Mouse (Mus musculus) left cerebral cortex, postnatal 36 days (tissue): ENCODE data around the gene Tcea2. TPM values are rescaled to one million over a fixed set of nuclear protein-coding genes. Genes with fewer than 3 reads are reported as not detected.
A peak's percentile ranks its signal among the peaks of the same experiment; 100 is the strongest.

ENCODE experiments used
- DNase-seq, 2 experiments: peaks; one replicate each; pipeline ENCODE4 v3.0.0; 2021 to 2022; ENCODE audit warnings: low spot score in 2 of 2, mixed read lengths in 1 of 2
- intact Hi-C: fragments of 180-260 bp; cut with DNase I; formaldehyde crosslinking; loops from one replicate; pipeline ENCODE4 v1.15.1; 2025
- total RNA-seq, 2 experiments: library from RNA; stranded (reverse); gene quantifications; 2 replicates each; pipeline ENCODE4 v1.2.3; 2021

Tcea2 gene
- total RNA-seq, 2 experiments from 2014 or later: 64.9 to 75.5 TPM

GRCm38 (mm10) chr2:181671326-181671725, 8.8 kb upstream of the Tcea2 start, which contains the start of gene Sox18:
Gene Sox18 (minus strand): TSS chr2:181671640.
- DNase-seq: peak in 1 of 2 experiments; percentile 27
- intact Hi-C loops: loop anchor here (10.0 kb wide), 1 partner anchor 277 kb away; no protein-coding TSS in a partner anchor

- no peak for DNase-seq
- intact Hi-C loops: loop anchor here (10.0 kb wide), 1 partner anchor 277 kb away; no protein-coding TSS in a partner anchor
Observed at GRCm38 (mm10) chr2:181671984-181672383, 8.1 kb upstream of the Tcea2 start.

GRCm38 (mm10) chr2:181673501-181673900, 6.6 kb upstream of the Tcea2 start:
- DNase-seq: no peak
- intact Hi-C loops: loop anchor here (10.0 kb wide), 1 partner anchor 279 kb away; no protein-coding TSS in a partner anchor

GRCm38 (mm10) chr2:181674934-181675333, 5.2 kb upstream of the Tcea2 start:
- DNase-seq: no peak
- intact Hi-C loops: loop anchor here (10.0 kb wide), 1 partner anchor 280 kb away; no protein-coding TSS in a partner anchor

GRCm38 (mm10) chr2:181675454-181675853, 4.7 kb upstream of the Tcea2 start:
- intact Hi-C loops: loop anchor here (10.0 kb wide), 1 partner anchor 281 kb away; no protein-coding TSS in a partner anchor
- peak in 1 of 2 experiments; percentile 24 for DNase-seq

- intact Hi-C loops: loop anchor here (10.0 kb wide), 1 partner anchor 282 kb away; no protein-coding TSS in a partner anchor
- no peak for DNase-seq
Observed at GRCm38 (mm10) chr2:181676424-181676823, 3.7 kb upstream of the Tcea2 start.

GRCm38 (mm10) chr2:181677096-181677754, 2.9 kb upstream of the Tcea2 start:
- intact Hi-C loops: loop anchor here (10.0 kb wide), 1 partner anchor 282 kb away; no protein-coding TSS in a partner anchor
- no peak for DNase-seq

GRCm38 (mm10) chr2:181677755-181678098, 2.4 kb upstream of the Tcea2 start:
- no peak for DNase-seq
- intact Hi-C loops: loop anchor here (2.0 to 10.0 kb wide), 2 partner anchors 19 to 283 kb away; no protein-coding TSS in a partner anchor

- peak; percentile 71 to 75 for DNase-seq
- intact Hi-C loops: loop anchor here (2.0 to 10.0 kb wide), 2 partner anchors 20 to 284 kb away; no protein-coding TSS in a partner anchor
Observed at GRCm38 (mm10) chr2:181678780-181679179, 1.3 kb upstream of the Tcea2 start.

- peak in 1 of 2 experiments; percentile 43 for DNase-seq
- intact Hi-C loops: no loop called here
Observed at GRCm38 (mm10) chr2:181680716-181681117, 607 bp downstream of the Tcea2 start.

- intact Hi-C loops: no loop called here
- DNase-seq: no peak
Observed at GRCm38 (mm10) chr2:181681978-181682377, 1.9 kb downstream of the Tcea2 start.

GRCm38 (mm10) chr2:181683381-181683780, 3.3 kb downstream of the Tcea2 start:
- DNase-seq: no peak
- intact Hi-C loops: no loop called here

- no peak for DNase-seq
- intact Hi-C loops: no loop called here
Observed at GRCm38 (mm10) chr2:181684713-181685112, 4.6 kb downstream of the Tcea2 start.

- intact Hi-C loops: no loop called here
- no peak for DNase-seq
Observed at GRCm38 (mm10) chr2:181685686-181686085, 5.6 kb downstream of the Tcea2 start.

GRCm38 (mm10) chr2:181687586-181687985, 7.5 kb downstream of the Tcea2 start:
- intact Hi-C loops: no loop called here

GRCm38 (mm10) chr2:181689466-181690160, 9.5 kb downstream of the Tcea2 start:
- DNase-seq: peak in 1 of 2 experiments; percentile 21
- intact Hi-C loops: no loop called here

More at GRCm38 (mm10) chr2:181687586-181687985, 7.5 kb downstream of the Tcea2 start:
- no peak for DNase-seq

- intact Hi-C loops: no loop called here
- no peak for DNase-seq
Observed at GRCm38 (mm10) chr2:181691083-181691482, 11.0 kb downstream of the Tcea2 start.

- intact Hi-C loops: no loop called here
- peak in 1 of 2 experiments; percentile 3 for DNase-seq
Observed at GRCm38 (mm10) chr2:181691571-181691970, 11.5 kb downstream of the Tcea2 start.

GRCm38 (mm10) chr2:181692304-181692703, 12.2 kb downstream of the Tcea2 start:
- DNase-seq: no peak
- intact Hi-C loops: no loop called here
